Mouse (Mus musculus): ENCODE measurements around the gene 1700016K19Rik. TPM values are rescaled to one million over a fixed set of nuclear protein-coding genes. Genes with fewer than 3 reads are reported as not detected.

Gene 1700016K19Rik
- total RNA-seq, 1 experiment = 1.2 TPM

GRCm38 (mm10) chr11:76028072-76028465, 28.4 kb downstream of the 1700016K19Rik start:
- Histone ChIP-seq H3K4me1 (ENCODE audit: control insufficient read depth in 2 of 2, insufficient read depth in 2 of 2, low read length in 2 of 2, poor library complexity in 1 of 2) (no peaks in the 10 kb centered on the region), H3K27ac (ENCODE audit: insufficient read depth, low read depth, low read length, poor library complexity, severe bottlenecking) (no peak overlapping the region), H3K9me3 (ENCODE audit: control insufficient read depth, insufficient read depth, low read depth, low read length) (no peaks in the 10 kb centered on the region), H3K36me3 (ENCODE audit: control insufficient read depth, insufficient read depth, low read length, poor library complexity, severe bottlenecking) (no peaks in the 10 kb centered on the region), H3K4me3 (ENCODE audit: insufficient read depth in 1 of 2, low read depth in 1 of 2, low read length in 2 of 2, poor library complexity in 1 of 2, severe bottlenecking in 1 of 2) (peak overlapping the region; percentile 65 to 87), H3K9ac (ENCODE audit: insufficient read depth, low read depth, low read length, poor library complexity, severe bottlenecking) (peak overlapping the region; percentile 32; the same call in 1 of the 2 replicates)
- in situ Hi-C loops (cut with MboI; ENCODE audit: low sequenced_read_pairs in 2 of 2, unreplicated experiment in 2 of 2) = no loop called here
- no peak for TF ChIP-seq MAFK (IDR thresholded peaks at IDR 0.05; ENCODE audit: insufficient read depth, low read depth, low read length)
- no peak for TF ChIP-seq CHD2 (IDR thresholded peaks at IDR 0.05; ENCODE audit: low read depth, low read length)
- TF ChIP-seq ZC3H11A (IDR thresholded peaks at IDR 0.05; ENCODE audit: borderline replicate concordance, low read depth, low read length) = no peak
- no peak for TF ChIP-seq HCFC1 (IDR thresholded peaks at IDR 0.05; ENCODE audit: borderline replicate concordance, insufficient read depth, low read length)
- no peak for TF ChIP-seq ZNF384 (IDR thresholded peaks at IDR 0.05; ENCODE audit: low read depth, low read length)
- no peak for DNase-seq (ENCODE audit: low read depth, low spot score)

- no peak overlapping the region for H3K27ac ChIP-seq (ENCODE audit: insufficient read depth, low read depth, low read length, poor library complexity, severe bottlenecking)
- no peak for TF ChIP-seq HCFC1 (IDR thresholded peaks at IDR 0.05; ENCODE audit: borderline replicate concordance, insufficient read depth, low read length)
- TF ChIP-seq CHD2 (IDR thresholded peaks at IDR 0.05; ENCODE audit: low read depth, low read length) = no peak
- no peak for TF ChIP-seq ZNF384 (IDR thresholded peaks at IDR 0.05; ENCODE audit: low read depth, low read length)
- TF ChIP-seq ZC3H11A (IDR thresholded peaks at IDR 0.05; ENCODE audit: borderline replicate concordance, low read depth, low read length) = no peak
- no peak for TF ChIP-seq MAFK (IDR thresholded peaks at IDR 0.05; ENCODE audit: insufficient read depth, low read depth, low read length)
- in situ Hi-C loops (cut with MboI; ENCODE audit: low sequenced_read_pairs in 2 of 2, unreplicated experiment in 2 of 2) = no loop called here
- no peak overlapping the region for H3K4me3 ChIP-seq (ENCODE audit: insufficient read depth in 1 of 2, low read depth in 1 of 2, low read length in 2 of 2, poor library complexity in 1 of 2, severe bottlenecking in 1 of 2)
- no peaks in the 10 kb centered on the region for H3K4me1 ChIP-seq (ENCODE audit: control insufficient read depth in 2 of 2, insufficient read depth in 2 of 2, low read length in 2 of 2, poor library complexity in 1 of 2)
- no peaks in the 10 kb centered on the region for H3K9me3 ChIP-seq (ENCODE audit: control insufficient read depth, insufficient read depth, low read depth, low read length)
- no peak overlapping the region for H3K9ac ChIP-seq (ENCODE audit: insufficient read depth, low read depth, low read length, poor library complexity, severe bottlenecking)
- no peaks in the 10 kb centered on the region for H3K36me3 ChIP-seq (ENCODE audit: control insufficient read depth, insufficient read depth, low read length, poor library complexity, severe bottlenecking)
- DNase-seq (ENCODE audit: low read depth, low spot score) = no peak
Observed at GRCm38 (mm10) chr11:76033359-76033758, 33.6 kb downstream of the 1700016K19Rik start.

- Histone ChIP-seq H3K4me1 (ENCODE audit: control insufficient read depth in 2 of 2, insufficient read depth in 2 of 2, low read length in 2 of 2, poor library complexity in 1 of 2) (no peaks in the 10 kb centered on the region), H3K27ac (ENCODE audit: insufficient read depth, low read depth, low read length, poor library complexity, severe bottlenecking) (no peak overlapping the region), H3K36me3 (ENCODE audit: control insufficient read depth, insufficient read depth, low read length, poor library complexity, severe bottlenecking) (no peaks in the 10 kb centered on the region), H3K4me3 (ENCODE audit: insufficient read depth in 1 of 2, low read depth in 1 of 2, low read length in 2 of 2, poor library complexity in 1 of 2, severe bottlenecking in 1 of 2) (no peak overlapping the region), H3K9me3 (ENCODE audit: control insufficient read depth, insufficient read depth, low read depth, low read length) (no peaks in the 10 kb centered on the region), H3K9ac (ENCODE audit: insufficient read depth, low read depth, low read length, poor library complexity, severe bottlenecking) (no peak overlapping the region)
- in situ Hi-C loops (cut with MboI; ENCODE audit: low sequenced_read_pairs in 2 of 2, unreplicated experiment in 2 of 2) = no loop called here
- no peak for DNase-seq (ENCODE audit: low read depth, low spot score)
- no peak for TF ChIP-seq HCFC1 (IDR thresholded peaks at IDR 0.05; ENCODE audit: borderline replicate concordance, insufficient read depth, low read length)
- TF ChIP-seq ZNF384 (IDR thresholded peaks at IDR 0.05; ENCODE audit: low read depth, low read length) = no peak
Observed at GRCm38 (mm10) chr11:76033836-76034235, 34.1 kb downstream of the 1700016K19Rik start.

GRCm38 (mm10) chr11:76035182-76035581, 35.5 kb downstream of the 1700016K19Rik start:
- no peaks in the 10 kb centered on the region for H3K4me1 ChIP-seq (ENCODE audit: control insufficient read depth in 2 of 2, insufficient read depth in 2 of 2, low read length in 2 of 2, poor library complexity in 1 of 2)
- no peak for DNase-seq (ENCODE audit: low read depth, low spot score)
- no peak overlapping the region for H3K4me3 ChIP-seq (ENCODE audit: insufficient read depth in 1 of 2, low read depth in 1 of 2, low read length in 2 of 2, poor library complexity in 1 of 2, severe bottlenecking in 1 of 2)
- TF ChIP-seq ZC3H11A (IDR thresholded peaks at IDR 0.05; ENCODE audit: borderline replicate concordance, low read depth, low read length) = no peak
- no peaks in the 10 kb centered on the region for H3K36me3 ChIP-seq (ENCODE audit: control insufficient read depth, insufficient read depth, low read length, poor library complexity, severe bottlenecking)
- no peak overlapping the region for H3K9ac ChIP-seq (ENCODE audit: insufficient read depth, low read depth, low read length, poor library complexity, severe bottlenecking)
- no peaks in the 10 kb centered on the region for H3K9me3 ChIP-seq (ENCODE audit: control insufficient read depth, insufficient read depth, low read depth, low read length)
- H3K27ac ChIP-seq (ENCODE audit: insufficient read depth, low read depth, low read length, poor library complexity, severe bottlenecking) = no peak overlapping the region
- in situ Hi-C loops (cut with MboI; ENCODE audit: low sequenced_read_pairs in 2 of 2, unreplicated experiment in 2 of 2) = no loop called here

GRCm38 (mm10) chr11:76037581-76038294, 38.0 kb downstream of the 1700016K19Rik start:
- TF ChIP-seq ZC3H11A (IDR thresholded peaks at IDR 0.05; ENCODE audit: borderline replicate concordance, low read depth, low read length) (no peak), CHD2 (IDR thresholded peaks at IDR 0.05; ENCODE audit: low read depth, low read length) (no peak), MAFK (IDR thresholded peaks at IDR 0.05; ENCODE audit: insufficient read depth, low read depth, low read length) (no peak), HCFC1 (IDR thresholded peaks at IDR 0.05; ENCODE audit: borderline replicate concordance, insufficient read depth, low read length) (no peak), ZNF384 (IDR thresholded peaks at IDR 0.05; ENCODE audit: low read depth, low read length) (no peak)
- Histone ChIP-seq H3K4me3 (ENCODE audit: insufficient read depth in 1 of 2, low read depth in 1 of 2, low read length in 2 of 2, poor library complexity in 1 of 2, severe bottlenecking in 1 of 2) (no peak overlapping the region), H3K9ac (ENCODE audit: insufficient read depth, low read depth, low read length, poor library complexity, severe bottlenecking) (no peak overlapping the region), H3K36me3 (ENCODE audit: control insufficient read depth, insufficient read depth, low read length, poor library complexity, severe bottlenecking) (no peaks in the 10 kb centered on the region), H3K4me1 (ENCODE audit: control insufficient read depth in 2 of 2, insufficient read depth in 2 of 2, low read length in 2 of 2, poor library complexity in 1 of 2) (no peaks in the 10 kb centered on the region), H3K27ac (ENCODE audit: insufficient read depth, low read depth, low read length, poor library complexity, severe bottlenecking) (no peak overlapping the region), H3K9me3 (ENCODE audit: control insufficient read depth, insufficient read depth, low read depth, low read length) (no peaks in the 10 kb centered on the region)
- in situ Hi-C loops (cut with MboI; ENCODE audit: low sequenced_read_pairs in 2 of 2, unreplicated experiment in 2 of 2) = no loop called here
- DNase-seq (ENCODE audit: low read depth, low spot score) = no peak
